Mouse (Mus musculus) erythroblast, embryonic 14.5 days (primary cell): ENCODE data around the gene Anxa8.

Source experiments
- GATA1 ChIP-seq: IDR thresholded peaks from 2 replicates; pipeline ENCODE4 v1.6.1; 2012; ENCODE audit warnings: low read length, inconsistent platforms, mixed read lengths
- TAL1 ChIP-seq: IDR thresholded peaks from 3 replicates; pipeline ENCODE4 v1.6.1; 2012; ENCODE audit warnings: low read length, inconsistent platforms, mixed read lengths

DNA sequence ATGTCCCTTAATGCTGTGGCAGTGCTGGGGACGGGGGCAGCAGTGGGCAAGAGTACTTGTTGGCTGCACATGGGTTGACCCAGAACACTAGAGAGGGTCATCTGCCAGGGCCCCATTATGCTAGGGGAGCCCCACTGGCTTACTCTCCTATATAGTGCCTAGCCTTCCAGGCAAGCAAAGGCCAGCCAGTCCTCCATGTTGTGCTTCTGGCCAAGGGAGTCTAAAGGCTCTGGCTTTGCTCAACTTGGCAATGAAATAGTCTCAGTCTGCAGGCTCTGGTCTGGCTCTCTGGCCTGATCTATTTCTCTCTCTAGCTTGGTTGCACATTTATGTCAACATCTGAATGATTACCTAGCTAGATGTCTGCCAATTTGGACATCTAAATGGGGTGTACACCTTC lies 7.1 kb downstream of the Anxa8 start:
- TF ChIP-seq GATA1 (no peak), TAL1 (no peak)
